Mouse (Mus musculus) midbrain, postnatal 0 days (tissue): ENCODE data around the gene Serpina1e. TPM values are rescaled to one million over a fixed set of nuclear protein-coding genes. Genes with fewer than 3 reads are reported as not detected.
"Not testable (repeated sequence)": the region's sequence is repeated elsewhere in the genome, so short reads cannot be mapped to it uniquely, and the experiment has no call there.

Experiments used
- ATAC-seq: fragments of 200-750 bp; cut with Nextera tagmentation; 2 replicates; pipeline ENCODE4 v1.8.0; 2017; ENCODE audit warnings: moderate number of reproducible peaks, mild to moderate bottlenecking, moderate TSS enrichment, moderate library complexity; ENCODE audit not compliant: low FRiP score
- DNase-seq: peaks from one replicate; pipeline ENCODE4 v3.0.0-alpha.2; 2015; ENCODE audit warnings: low spot score
- H3K27ac ChIP-seq: fragments of 300-500 bp; sonication (generic); 2 replicates; pipeline ENCODE4 v1.5.1; 2014; ENCODE audit warnings: low read depth, mild to moderate bottlenecking, low read length, mixed read lengths
- H3K27me3 ChIP-seq: fragments of 300-500 bp; sonication (generic); 2 replicates; pipeline ENCODE4 v1.6.1; 2014; ENCODE audit warnings: low read length, control low read depth, mixed read lengths; ENCODE audit not compliant: insufficient read depth
- H3K36me3 ChIP-seq: fragments of 300-500 bp; sonication (generic); 2 replicates; pipeline ENCODE4 v1.6.1; 2014; ENCODE audit warnings: low read length, control low read depth, mixed read lengths; ENCODE audit not compliant: insufficient read depth
- H3K4me1 ChIP-seq: fragments of 300-500 bp; sonication (generic); 2 replicates; pipeline ENCODE4 v1.6.1; 2014; ENCODE audit warnings: mild to moderate bottlenecking, control low read depth, antibody characterized with exemption, low read length, mixed read lengths; ENCODE audit not compliant: insufficient read depth
- H3K4me2 ChIP-seq: fragments of 300-500 bp; sonication (generic); 2 replicates; pipeline ENCODE4 v1.6.1; 2014; ENCODE audit warnings: low read depth, mild to moderate bottlenecking, low read length, mixed read lengths; ENCODE audit not compliant: poor library complexity, severe bottlenecking
- H3K4me3 ChIP-seq: fragments of 300-500 bp; sonication (generic); 2 replicates; pipeline ENCODE4 v1.5.1; 2014; ENCODE audit warnings: low read depth, mild to moderate bottlenecking, low read length, moderate library complexity
- H3K9ac ChIP-seq: fragments of 300-500 bp; sonication (generic); replicated peaks from 2 replicates; pipeline ENCODE4 v1.6.1; 2014; ENCODE audit warnings: mild to moderate bottlenecking, low read length, moderate library complexity, mixed read lengths; ENCODE audit not compliant: poor library complexity, severe bottlenecking
- H3K9me3 ChIP-seq: fragments of 300-500 bp; sonication (generic); 2 replicates; pipeline ENCODE4 v1.6.1; 2016; ENCODE audit warnings: low read length, control low read depth
- CTCF ChIP-seq: IDR thresholded peaks from 2 replicates; pipeline ENCODE4 v1.5.1; 2016; ENCODE audit warnings: antibody characterized with exemption, mild to moderate bottlenecking
- WGBS: fragments of 180-500 bp; shearing (Covaris S2); extraction: QIAGEN DNeasy Blood & Tissue Kit; methylation state at CpG from one replicate; pipeline ENCODE4 v1.1.7; 2014; 5-methylcytosine and 5-hydroxymethylcytosine counted together
- polyA plus RNA-seq: library from polyadenylated mRNA; unstranded; fragments of >200 nt; fragmentation: Nextera tagmentation; extraction: Ambion mirVana; gene quantifications from 2 replicates; pipeline ENCODE4 v1.2.1, GENCODE M21; 2015
- total RNA-seq: library from RNA; depleted of rRNA; stranded (reverse); fragments of >200 nt; gene quantifications from 2 replicates; pipeline ENCODE4 v1.2.3, GENCODE M21; 2014

The Serpina1e gene
- total and polyA plus RNA-seq, 2 experiments from 2014 or later: not detected

- H3K36me3 ChIP-seq: no peaks in the 10 kb centered on the region
- H3K27me3 ChIP-seq: no peaks in the 10 kb centered on the region
- 95% methylated on average over 1 of the region's 1 CpGs for WGBS
- ATAC-seq (no peak), DNase-seq (no peak)
- no peak overlapping the region for H3K27ac ChIP-seq
- no peak overlapping the region for H3K4me2 ChIP-seq
- no peak overlapping the region for H3K9ac ChIP-seq
- H3K9me3 ChIP-seq: no peaks in the 10 kb centered on the region
- H3K4me1 ChIP-seq: no peaks in the 10 kb centered on the region
- H3K4me3 ChIP-seq: no peak overlapping the region
- no peak for TF ChIP-seq CTCF
These were observed 2.9 kb upstream of the Serpina1e start for GRCm38 (mm10) chr12:103961716-103962115.

- not testable (repeated sequence) for H3K4me2 ChIP-seq, DNase-seq, H3K27me3 ChIP-seq, H3K4me1 ChIP-seq, H3K36me3 ChIP-seq, H3K4me3 ChIP-seq, H3K9me3 ChIP-seq, H3K9ac ChIP-seq, H3K27ac ChIP-seq, ATAC-seq
- 88% methylated on average over 2 of the region's 2 CpGs for WGBS
These were observed 2.2 kb downstream of the Serpina1e start for GRCm38 (mm10) chr12:103956555-103956954.

- H3K4me1 ChIP-seq, ATAC-seq, H3K27me3 ChIP-seq, DNase-seq, H3K9me3 ChIP-seq, H3K27ac ChIP-seq, H3K4me3 ChIP-seq, H3K4me2 ChIP-seq, H3K36me3 ChIP-seq, H3K9ac ChIP-seq: not testable (repeated sequence)
- WGBS: 95% methylated on average over 2 of the region's 3 CpGs
These were observed 5.8 kb downstream of the Serpina1e start for GRCm38 (mm10) chr12:103952972-103953371.

GRCm38 (mm10) chr12:103946243-103946642, 12.5 kb downstream of the Serpina1e start:
- H3K4me1 ChIP-seq: no peaks in the 10 kb centered on the region
- no peaks in the 10 kb centered on the region for H3K36me3 ChIP-seq
- 77% methylated on average over 4 of the region's 4 CpGs for WGBS
- H3K4me3 ChIP-seq: no peak overlapping the region
- H3K9me3 ChIP-seq: no peaks in the 10 kb centered on the region
- no peak for ATAC-seq
- no peak overlapping the region for H3K27ac ChIP-seq
- no peak for TF ChIP-seq CTCF
- H3K9ac ChIP-seq: no peak overlapping the region
- no peak overlapping the region for H3K4me2 ChIP-seq
- H3K27me3 ChIP-seq: no peaks in the 10 kb centered on the region
- DNase-seq: no peak

- H3K4me2 ChIP-seq, H3K27ac ChIP-seq, DNase-seq, H3K36me3 ChIP-seq, H3K9ac ChIP-seq, H3K27me3 ChIP-seq, H3K4me1 ChIP-seq, ATAC-seq, H3K4me3 ChIP-seq, H3K9me3 ChIP-seq: not testable (repeated sequence)
- 96% methylated on average over 10 of the region's 16 CpGs for WGBS
These were observed 49.6 kb downstream of the Serpina1e start for GRCm38 (mm10) chr12:103909181-103909580.

DNA sequence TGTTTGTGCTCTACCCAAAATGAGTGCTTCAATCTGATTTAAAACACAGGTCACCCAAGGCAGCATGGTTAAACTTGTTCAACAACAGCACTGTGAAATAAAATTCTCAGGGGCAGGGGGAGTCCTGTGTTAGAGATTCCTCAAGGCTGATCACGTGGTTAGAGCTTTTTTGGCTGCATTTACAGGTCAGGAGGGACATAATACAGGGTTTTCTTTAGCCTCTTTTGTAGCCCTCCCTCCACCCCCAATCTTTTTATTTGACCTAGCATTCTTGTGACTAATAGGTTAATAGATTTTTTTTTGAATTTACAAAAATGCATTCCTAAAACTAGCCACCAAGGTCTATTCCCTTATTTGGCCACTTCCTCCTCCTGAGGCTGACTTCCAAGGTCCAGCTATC, 51.0 kb downstream of the Serpina1e start:
- not testable (repeated sequence) for H3K36me3 ChIP-seq, DNase-seq, H3K9me3 ChIP-seq, H3K4me3 ChIP-seq, ATAC-seq, H3K27ac ChIP-seq, H3K4me2 ChIP-seq, H3K4me1 ChIP-seq, H3K27me3 ChIP-seq, H3K9ac ChIP-seq
- WGBS: 24% methylated on average over 1 of the region's 1 CpGs

GRCm38 (mm10) chr12:103904837-103905340, 53.9 kb downstream of the Serpina1e start, which contains the start of gene Serpina1c:
TSS of gene Serpina1c (minus strand) at chr12:103904887.
- H3K36me3 ChIP-seq, H3K4me1 ChIP-seq, H3K9me3 ChIP-seq, ATAC-seq, H3K4me3 ChIP-seq, H3K27ac ChIP-seq, DNase-seq, H3K4me2 ChIP-seq, H3K27me3 ChIP-seq, H3K9ac ChIP-seq: not testable (repeated sequence)
- 88% methylated on average over 4 of the region's 4 CpGs for WGBS

GRCm38 (mm10) chr12:103901929-103902328, 56.8 kb downstream of the Serpina1e start:
- H3K27me3 ChIP-seq, H3K4me3 ChIP-seq, H3K9me3 ChIP-seq, ATAC-seq, H3K36me3 ChIP-seq, H3K4me1 ChIP-seq, H3K27ac ChIP-seq, DNase-seq, H3K9ac ChIP-seq, H3K4me2 ChIP-seq: not testable (repeated sequence)
- WGBS: 90% methylated on average over 3 of the region's 3 CpGs
